Mouse (Mus musculus) MN1 (cell line): Measurements from ENCODE around the gene Rap1b.
A peak's percentile ranks its signal among the peaks of the same experiment; 100 is the strongest.

Source experiments
- DNase-seq: peaks from one replicate; pipeline ENCODE4 v3.0.0-alpha.2; 2016; ENCODE audit warnings: low spot score

Gene Rap1b

GRCm38 (mm10) chr10:117783786-117784420 lies 61.9 kb downstream of the Rap1b start:
- DNase-seq = no peak

DNA sequence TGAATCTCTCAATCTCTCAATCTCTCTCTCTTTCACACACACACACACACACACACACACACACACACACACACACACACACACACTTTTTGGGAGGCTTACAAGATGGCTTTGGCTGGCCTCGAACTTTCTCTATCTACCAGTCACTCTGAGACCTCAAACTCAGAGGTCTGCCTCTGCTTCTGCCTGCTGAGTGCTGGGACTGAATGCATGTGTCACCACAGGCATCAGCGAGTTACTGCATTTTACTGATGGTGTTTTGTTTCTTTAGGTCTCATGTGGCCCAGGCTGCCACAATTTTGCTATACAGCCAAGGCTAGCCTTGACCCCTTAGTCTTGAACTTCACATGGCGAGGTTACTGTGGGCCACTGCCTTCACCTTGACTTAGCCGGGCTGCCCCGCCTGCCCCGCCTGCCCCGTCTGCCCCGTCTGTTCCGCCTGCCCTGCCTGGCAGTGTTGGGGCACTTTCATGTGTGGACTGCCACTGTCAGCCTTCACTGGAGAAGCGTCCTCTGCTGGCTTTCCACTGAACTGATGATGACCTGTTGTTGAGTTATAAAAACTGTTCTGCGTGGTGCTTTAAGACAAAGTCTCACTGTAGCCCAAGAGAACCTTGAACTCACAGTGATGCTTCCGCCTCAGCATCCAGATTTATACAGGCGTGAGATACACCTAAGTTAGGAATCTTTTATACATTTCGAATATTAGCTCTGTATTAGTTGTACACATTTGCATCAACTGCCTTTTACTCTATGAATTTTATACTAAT lies 63.2 kb downstream of the Rap1b start:
- DNase-seq = no peak

DNA sequence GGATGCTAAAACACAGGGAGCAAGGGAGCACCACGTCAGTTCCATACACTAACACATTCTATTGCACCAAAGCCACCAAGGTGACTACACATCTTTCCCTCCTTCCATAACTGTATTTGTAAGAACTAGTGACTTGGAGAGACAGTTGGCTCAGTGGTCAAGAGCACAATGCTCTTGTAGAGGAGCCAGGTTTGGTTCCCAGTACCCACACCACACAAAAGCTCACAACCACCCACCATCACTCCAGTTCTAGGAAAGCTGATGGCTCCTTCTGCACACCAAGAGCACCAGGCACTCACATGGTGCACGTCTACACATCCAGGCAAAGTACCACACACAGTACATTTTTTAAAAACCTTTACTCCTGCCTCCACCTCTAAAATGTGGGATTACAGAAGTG lies 63.8 kb downstream of the Rap1b start:
- no peak for DNase-seq

- no peak for DNase-seq
Observed at GRCm38 (mm10) chr10:117781021-117781725, 64.7 kb downstream of the Rap1b start.

- DNase-seq = peak; percentile 66
Observed at GRCm38 (mm10) chr10:117780306-117780911, 65.4 kb downstream of the Rap1b start.

DNA sequence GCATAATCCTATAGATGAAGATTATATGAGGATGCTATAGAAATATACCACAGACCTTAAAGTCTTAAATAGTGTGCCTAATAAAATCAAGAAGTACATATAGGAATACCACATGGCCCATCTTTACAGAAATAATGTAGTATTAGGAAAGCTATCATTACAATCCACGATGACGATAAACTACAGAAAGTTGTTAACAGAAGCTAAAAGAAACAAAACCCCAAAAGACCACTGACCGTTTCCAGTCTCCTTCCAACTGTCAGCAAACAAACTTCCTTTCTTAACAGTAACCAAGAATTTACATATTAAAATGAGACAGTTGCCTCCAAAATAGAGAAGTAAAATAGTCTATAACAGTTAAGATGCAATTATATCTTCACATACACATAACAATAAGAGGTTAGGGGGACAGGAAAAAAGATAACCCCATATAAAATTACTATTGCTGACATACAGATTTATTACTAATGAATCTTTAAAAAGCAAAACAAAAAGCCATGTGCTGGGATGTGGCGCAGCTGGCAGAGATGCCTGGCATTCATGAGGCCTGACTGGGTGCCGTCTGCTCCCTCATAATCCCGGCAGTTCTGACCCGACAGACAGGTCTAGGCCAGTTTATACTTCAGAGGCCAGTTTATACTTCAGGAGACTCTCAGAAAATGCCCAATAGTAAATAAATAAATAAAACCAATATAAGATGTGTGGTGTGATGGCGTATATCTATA lies 66.1 kb downstream of the Rap1b start:
- no peak for DNase-seq

DNA sequence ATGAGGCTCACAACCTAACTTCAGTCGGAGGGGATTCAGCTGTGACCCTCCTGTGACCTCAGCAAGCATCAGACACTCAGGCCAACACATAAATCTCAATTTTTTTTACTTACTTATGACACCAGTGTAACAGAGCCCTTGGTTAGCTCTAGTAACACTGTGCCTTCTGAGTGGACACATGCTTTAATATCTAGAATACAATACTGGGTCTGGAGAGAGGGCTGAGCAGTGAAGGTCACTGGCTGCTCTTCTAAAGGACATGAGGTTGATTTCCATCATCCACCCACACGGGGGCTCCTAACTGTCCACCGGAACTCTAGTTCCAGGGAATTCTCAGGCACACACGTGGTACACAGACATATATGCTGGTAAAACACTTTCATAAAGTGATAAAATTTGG lies 66.9 kb downstream of the Rap1b start:
- no peak for DNase-seq

DNA sequence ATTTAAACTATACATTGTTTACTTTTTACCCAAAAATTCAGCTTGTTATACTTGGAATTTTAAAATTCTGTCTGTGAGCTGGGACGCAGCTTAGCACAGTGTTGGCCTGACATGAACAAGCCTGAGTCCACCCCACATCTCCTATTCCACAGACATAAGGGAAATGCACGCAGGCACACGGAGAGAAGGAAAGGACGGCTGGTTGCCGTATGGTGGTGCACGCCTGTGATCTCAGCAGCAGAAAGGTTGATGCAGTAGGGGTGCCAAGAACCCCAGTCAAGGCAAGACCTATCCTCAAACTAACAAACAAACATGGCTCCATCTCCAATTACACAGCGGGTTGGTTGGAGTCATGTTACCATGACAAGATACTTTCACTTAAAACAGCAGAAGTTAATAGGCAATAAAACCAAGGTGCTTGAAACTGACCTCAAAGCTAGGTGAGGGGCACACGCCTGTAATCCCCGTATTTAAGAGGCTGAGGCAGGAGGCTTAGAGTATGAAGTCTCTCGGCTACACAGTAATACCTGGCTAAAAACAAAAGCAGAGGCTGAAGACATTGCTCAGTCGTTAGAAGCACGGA lies 67.4 kb downstream of the Rap1b start:
- DNase-seq = no peak

GRCm38 (mm10) chr10:117777501-117778327 lies 68.1 kb downstream of the Rap1b start:
- no peak for DNase-seq

GRCm38 (mm10) chr10:117777103-117777470 lies 68.7 kb downstream of the Rap1b start:
- DNase-seq = no peak

GRCm38 (mm10) chr10:117776281-117777102 lies 69.3 kb downstream of the Rap1b start:
- no peak for DNase-seq

GRCm38 (mm10) chr10:117775401-117776144 lies 70.3 kb downstream of the Rap1b start:
- no peak for DNase-seq

DNA sequence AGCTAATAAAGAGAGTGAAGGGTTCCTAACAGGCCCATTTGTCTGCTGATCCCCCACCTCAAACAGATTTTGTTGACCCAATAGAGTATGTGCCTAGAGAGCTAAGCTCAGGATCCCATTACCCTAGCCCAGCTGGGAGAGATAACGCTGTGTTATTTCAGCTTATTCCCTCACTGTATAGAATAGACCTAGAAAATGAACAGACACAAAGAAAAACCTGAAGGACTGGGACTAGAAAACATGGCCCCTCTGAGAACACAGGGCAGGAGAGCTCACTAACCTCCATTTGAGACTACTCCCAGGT lies 71.1 kb downstream of the Rap1b start:
- no peak for DNase-seq

GRCm38 (mm10) chr10:117774011-117774816 lies 71.6 kb downstream of the Rap1b start:
- DNase-seq = no peak

DNA sequence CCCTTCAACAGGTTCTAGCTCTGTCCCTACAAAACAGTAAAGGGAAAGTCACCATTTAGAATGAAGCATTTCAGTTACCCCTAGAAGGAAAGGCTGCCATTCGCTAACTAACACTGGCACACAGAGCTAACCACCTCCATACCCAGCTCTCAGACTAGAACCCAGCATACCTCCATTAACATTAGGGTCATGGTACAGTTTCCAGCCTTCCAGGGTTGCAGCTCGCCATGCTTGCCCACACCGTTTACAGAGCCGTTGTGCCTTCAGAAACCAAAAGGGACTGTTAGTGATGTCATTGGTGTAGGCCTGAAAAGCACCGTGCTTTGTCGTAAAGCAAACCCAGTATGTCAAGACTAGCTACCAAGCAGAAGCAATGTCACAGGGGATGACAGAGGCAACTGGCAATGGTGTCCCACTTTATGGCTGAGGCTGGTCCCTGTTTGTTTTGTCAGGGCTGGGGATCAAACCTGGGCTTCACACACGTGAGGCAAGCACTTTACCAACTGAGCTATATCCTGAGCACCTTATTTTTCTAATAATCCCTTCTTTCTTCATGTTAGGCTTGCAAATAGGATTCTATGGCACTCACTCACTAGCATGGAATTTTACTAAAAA lies 72.6 kb downstream of the Rap1b start:
- DNase-seq = no peak

GRCm38 (mm10) chr10:117772364-117773105 lies 73.3 kb downstream of the Rap1b start:
- peak; percentile 43 for DNase-seq

DNA sequence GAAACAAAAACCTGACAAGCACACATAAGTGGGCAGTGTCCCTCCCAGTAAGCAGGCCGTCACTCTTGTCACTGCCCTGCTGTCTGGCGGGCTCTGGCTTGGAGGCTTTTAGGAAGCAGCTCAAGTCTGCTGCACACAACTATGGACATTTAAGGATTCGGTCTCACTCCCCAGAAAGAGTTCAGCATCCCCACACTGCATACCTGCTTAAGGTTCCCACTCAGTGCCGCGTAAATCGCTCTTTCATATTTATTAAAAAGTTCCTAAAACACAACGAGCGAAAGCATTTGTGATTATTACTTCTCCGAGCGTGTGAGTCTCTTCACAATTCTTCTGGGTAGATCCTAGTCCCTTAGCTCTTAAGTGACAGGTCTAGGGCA lies 74.7 kb downstream of the Rap1b start:
- DNase-seq = no peak
